ENCODE assay signal across 11 mouse cellular contexts in genomic region chr15:6787236-6787635, GRCm38 (mm10).
"Had no signal": no experiment of that assay in that cellular context is flagged by ENCODE, and none has a peak within 500 bp of the region (broad histone marks: within the 10 kb centered on the region; RNA-seq: fewer than 3 reads in every experiment).

No protein-coding gene starts in this region.

- DNase-seq: gastrocnemius, postnatal 14 days; heart, adult 2 months; heart, postnatal 10 days; heart, postnatal 4 days; kidney, adult 18-20 months; kidney, adult 8-10 months; kidney, postnatal 10 days; kidney, postnatal 25 days; kidney, postnatal 4 days; liver; liver, embryonic 13.5 days had no signal
